Mouse (Mus musculus) lung, postnatal 0 days (tissue): Measurements from ENCODE around the gene Yars.

Source experiments
- CTCF ChIP-seq: IDR thresholded peaks from 2 replicates; pipeline ENCODE4 v1.5.1; 2016; ENCODE audit warnings: antibody characterized with exemption, mild to moderate bottlenecking
- EP300 ChIP-seq: IDR thresholded peaks from 2 replicates; pipeline ENCODE4 v1.6.1; 2016; ENCODE audit warnings: antibody characterized with exemption, mild to moderate bottlenecking, control low read depth

DNA sequence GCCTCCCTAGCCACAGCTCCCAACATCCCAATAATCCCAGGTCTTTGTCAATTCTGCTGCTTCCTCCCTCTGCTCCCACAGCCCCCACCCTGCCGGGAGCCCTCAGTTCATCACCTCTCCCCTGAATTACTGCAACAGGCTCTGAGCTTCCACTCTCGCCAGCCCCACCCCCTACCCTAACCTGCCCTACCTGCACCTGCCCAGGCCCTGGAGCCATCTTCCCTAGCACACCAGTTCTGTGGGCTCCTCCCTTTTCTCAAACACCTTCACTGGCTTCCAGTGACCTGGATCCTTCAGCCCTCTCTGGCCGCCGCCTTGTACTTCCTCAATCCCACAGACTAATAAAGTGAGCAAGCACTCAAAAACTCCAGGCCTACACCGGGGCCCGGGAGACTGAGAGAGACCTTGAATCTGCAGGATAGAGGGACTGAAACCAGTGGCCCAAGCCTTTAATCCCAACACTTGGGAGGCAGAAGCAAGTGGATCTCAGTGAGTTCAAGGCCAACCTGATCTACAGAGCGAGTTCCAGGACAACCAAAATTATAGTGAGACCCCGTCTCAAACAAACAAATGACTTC is 46.8 kb downstream of the Yars start:
- no peak for TF ChIP-seq CTCF
- no peak for TF ChIP-seq EP300
